Mouse (Mus musculus) B cell, adult 62 days (primary cell): ENCODE measurements around the gene Ccl27a. TPM values are rescaled to one million over a fixed set of nuclear protein-coding genes. Genes with fewer than 3 reads are reported as not detected.

Experiments
- total RNA-seq: library from RNA; stranded (reverse); gene quantifications from 4 replicates; pipeline ENCODE4 v1.2.4, GENCODE M21; 2023

The Ccl27a gene
- 11.6 to 19.3 TPM (median 15.5 TPM) in 4 replicates for total RNA-seq

DNA sequence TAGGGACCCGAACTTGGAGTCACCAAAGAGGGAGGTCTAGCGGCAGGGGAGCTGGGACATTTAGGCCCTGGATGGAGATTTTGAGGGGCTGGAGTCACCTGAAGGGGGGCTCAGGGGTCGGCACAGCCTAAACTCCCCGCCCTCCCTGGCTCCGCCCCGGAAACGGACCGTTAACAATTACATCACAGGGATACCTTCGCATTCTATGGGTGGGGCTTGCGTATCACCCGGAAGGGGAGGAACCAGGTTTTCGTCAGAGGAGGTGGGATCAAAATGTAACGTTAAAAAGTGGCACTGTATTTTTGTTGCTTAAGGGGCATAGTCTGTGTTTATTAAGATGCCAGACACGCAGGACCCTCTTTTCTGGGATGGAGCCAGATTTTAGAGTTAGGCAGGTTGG lies at the start of gene Ccl27a:
Ccl27a (minus strand) TSS at position 246 of the 400 bp plus-strand sequence.

DNA sequence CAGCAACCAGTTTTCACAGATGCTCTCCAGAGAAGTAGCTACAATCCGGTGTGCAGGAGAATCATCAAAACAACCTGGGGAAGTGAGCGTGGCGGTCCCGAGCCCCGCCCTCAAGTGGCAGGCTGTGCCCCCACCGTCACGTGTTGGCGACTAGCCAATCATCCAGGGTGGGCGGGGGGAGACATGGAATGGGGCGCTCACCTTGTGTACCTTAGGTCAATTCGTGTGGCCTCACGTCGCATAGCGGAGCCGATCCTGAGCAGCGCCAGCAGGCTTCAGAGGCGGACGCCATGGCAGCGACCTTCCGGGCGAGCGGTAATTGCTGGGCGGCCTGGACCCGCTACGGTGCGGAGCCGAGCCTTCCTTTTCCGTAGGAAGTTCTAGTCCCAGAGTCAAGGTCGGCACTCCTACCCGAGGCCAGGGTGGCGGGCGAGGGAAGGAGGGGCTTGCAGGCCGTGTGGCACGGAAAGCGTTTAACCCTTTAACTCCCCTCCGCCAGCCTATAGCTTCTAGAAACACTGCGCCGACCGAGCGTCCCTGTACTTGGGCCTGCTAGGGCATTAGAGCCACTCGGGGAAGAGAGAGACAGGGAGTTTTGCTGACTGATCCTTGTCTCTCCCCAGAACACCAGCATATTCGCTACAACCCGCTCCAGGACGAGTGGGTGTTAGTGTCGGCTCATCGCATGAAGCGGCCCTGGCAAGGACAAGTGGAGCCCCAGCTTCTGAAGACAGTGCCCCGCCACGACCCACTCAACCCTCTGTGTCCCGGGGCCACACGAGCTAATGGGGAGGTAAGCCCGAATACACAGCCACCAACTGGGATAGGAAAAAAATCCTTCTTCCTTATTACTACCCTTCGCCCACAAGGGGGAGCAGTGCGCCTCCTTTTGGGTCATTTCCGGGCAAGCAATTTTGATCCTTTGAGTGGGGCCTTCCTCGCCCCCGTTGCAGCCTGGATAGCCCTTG lies 18.4 kb downstream of the Ccl27a start, which contains the start of gene Sigmar1:
Sigmar1 (minus strand) TSS at position 820 of the 968 bp plus-strand sequence.

DNA sequence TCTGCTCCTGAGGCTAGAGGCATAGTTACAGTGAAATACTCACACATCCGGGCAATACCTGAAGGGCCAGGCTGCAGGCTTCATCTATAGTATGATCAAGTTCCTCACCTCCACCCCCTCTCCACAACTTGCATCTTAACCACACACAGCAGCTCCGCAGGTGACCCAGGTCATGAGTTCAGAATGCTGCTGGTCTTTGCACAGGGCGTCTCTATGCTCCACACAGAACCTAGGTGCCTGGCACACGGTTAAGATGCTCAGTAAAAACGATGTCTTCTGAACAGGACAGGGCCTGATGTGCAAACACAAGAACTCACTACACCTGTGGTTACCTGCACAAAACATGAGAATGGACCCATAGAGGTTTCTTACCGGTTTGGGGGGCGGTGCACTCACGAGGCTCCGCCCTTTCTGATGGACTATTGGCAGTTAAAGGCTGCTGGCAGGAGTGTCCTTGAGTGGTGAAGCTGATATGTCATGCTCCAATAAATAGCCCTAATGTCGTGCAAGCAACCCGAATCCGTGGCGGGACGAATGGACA lies 19.2 kb downstream of the Ccl27a start, which contains the start of gene Galt:
Galt (plus strand) TSS at position 432 of the 541 bp plus-strand sequence.

DNA sequence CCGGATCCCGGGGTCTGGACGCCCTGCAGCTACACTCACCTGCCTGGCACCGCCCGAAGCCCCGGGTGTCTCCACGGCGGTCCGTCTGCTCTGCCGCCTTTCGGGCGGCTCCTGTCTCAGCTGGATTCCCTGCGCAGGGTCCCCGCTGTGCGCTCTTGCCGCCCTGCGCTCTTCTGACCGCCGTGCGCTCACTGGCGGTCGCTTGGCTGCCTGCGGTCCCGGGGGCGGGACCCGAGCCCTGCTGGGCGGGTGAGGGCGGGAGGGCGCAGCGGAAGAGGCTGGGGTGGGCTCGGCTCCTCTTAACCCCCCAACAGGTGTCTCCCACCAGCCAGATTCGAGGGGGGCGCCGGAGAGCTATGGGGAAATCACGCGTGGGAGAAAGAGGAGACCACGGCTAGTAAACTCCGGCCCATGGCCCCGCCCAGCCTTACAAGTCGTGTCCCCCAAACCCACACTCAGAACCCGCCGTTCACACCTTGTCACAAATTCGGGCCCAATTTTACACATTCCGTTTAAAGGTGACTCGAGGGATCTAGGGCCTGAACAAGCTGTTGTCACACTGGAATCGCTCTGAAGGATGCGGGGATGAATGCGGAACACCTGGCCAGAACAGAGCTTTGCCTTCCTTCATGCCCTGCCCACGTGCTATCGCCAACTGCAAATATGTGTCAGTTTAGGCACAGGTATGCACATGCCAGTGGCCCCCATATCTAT lies 42.8 kb downstream of the Ccl27a start, which contains the start of gene Arid3c:
Arid3c (minus strand) TSS at position 91 of the 714 bp plus-strand sequence.

DNA sequence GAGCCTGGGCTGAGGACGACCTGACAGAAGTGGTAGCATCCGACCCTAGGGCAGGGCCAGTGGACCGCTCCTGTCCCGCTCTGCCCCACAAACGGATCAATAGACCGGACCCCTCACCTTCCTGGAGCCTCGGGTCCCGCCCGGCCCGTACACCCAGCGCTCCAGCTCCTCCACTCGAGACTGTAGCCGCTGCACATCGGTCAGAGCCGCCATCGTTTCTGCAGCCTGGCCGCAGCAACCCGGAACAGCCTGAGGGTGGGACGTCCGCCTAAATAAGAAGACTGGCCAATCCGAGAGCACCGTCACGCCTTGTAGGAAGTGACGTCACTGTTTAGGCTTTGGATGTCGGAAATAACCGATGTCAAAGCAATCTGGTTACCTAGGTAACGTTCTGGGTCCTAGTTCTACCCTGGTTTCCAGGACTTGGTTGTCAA lies 51.1 kb downstream of the Ccl27a start, which contains the start of gene Dctn3:
Dctn3 (minus strand) TSS at position 253 of the 434 bp plus-strand sequence.

Other genes with a start within 250 kb of the Ccl27a start
- 9.9 to 18.5 TPM (median 12.2 TPM) in 4 replicates for gene Fam219a, start 204.7 kb downstream of the Ccl27a start, total RNA-seq
- gene Dnaic1, start 204.5 kb downstream of the Ccl27a start, total RNA-seq = not detected in 4 replicates
- gene Enho, start 133.9 kb downstream of the Ccl27a start, total RNA-seq = not detected in 4 replicates
- 0.91 TPM in 1 of 4 replicates, not detected in the others for gene Cntfr, start 77.2 kb downstream of the Ccl27a start, total RNA-seq
- 11.5 to 22.2 TPM (median 15.4 TPM) in 4 replicates for gene Il11ra1, start 74.3 kb downstream of the Ccl27a start, total RNA-seq
- gene Rpp25l, start 60.7 kb downstream of the Ccl27a start, total RNA-seq = 26.3 to 37.7 TPM (median 33.0 TPM) in 4 replicates
- 59.8 to 70.4 TPM (median 62.9 TPM) in 4 replicates for gene Dctn3, start 51.1 kb downstream of the Ccl27a start, total RNA-seq
- not detected in 4 replicates for gene Arid3c, start 43.1 kb downstream of the Ccl27a start, total RNA-seq
- gene Galt, start 19.0 kb downstream of the Ccl27a start, total RNA-seq = 47.7 to 60.8 TPM (median 56.0 TPM) in 4 replicates
- 18.1 to 24.9 TPM (median 18.9 TPM) in 4 replicates for gene Sigmar1, start 18.1 kb downstream of the Ccl27a start, total RNA-seq
- not detected in 4 replicates for gene Gm21541, start 129.4 kb upstream of the Ccl27a start, total RNA-seq
- 0.86 to 3.6 TPM (median 2.4 TPM) in 4 replicates for gene Gm20878, start 167.3 kb upstream of the Ccl27a start, total RNA-seq
- gene Fam205a4, start 191.8 kb upstream of the Ccl27a start, total RNA-seq = not detected in 4 replicates